Mouse (Mus musculus): ENCODE results near the gene Commd9. TPM values are rescaled to one million over a fixed set of nuclear protein-coding genes. Genes with fewer than 3 reads are reported as not detected.

The Commd9 gene
- total RNA-seq, 1 experiment from 2014 or later: 45.3 TPM

- DNase-seq: no peak
Observed at GRCm38 (mm10) chr2:101909326-101910080, 23.5 kb downstream of the Commd9 start.

DNA sequence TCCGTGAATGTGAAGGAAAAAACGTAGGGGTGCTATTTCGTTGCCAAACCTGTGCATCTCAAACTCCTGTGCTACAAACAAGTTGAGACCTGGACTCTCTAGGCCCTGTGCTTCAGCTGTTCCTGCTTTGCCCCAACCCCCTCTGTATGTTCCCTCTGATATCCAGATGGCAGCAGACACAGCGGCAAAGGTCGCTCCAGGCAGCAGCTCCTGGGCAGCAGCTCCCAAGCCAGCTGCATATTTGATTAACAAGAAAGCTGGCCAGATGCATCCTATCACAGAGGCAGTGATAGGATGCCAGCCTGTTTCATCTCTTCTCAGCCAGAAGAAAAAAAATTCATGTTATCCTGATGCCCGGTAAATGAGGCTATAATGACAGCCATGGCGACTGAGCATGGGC lies 32.5 kb downstream of the Commd9 start:
- no peak for DNase-seq

- no peak for DNase-seq
Observed at GRCm38 (mm10) chr2:101920136-101920554, 34.1 kb downstream of the Commd9 start.

GRCm38 (mm10) chr2:101922302-101922701 lies 36.3 kb downstream of the Commd9 start:
- no peak for DNase-seq

DNA sequence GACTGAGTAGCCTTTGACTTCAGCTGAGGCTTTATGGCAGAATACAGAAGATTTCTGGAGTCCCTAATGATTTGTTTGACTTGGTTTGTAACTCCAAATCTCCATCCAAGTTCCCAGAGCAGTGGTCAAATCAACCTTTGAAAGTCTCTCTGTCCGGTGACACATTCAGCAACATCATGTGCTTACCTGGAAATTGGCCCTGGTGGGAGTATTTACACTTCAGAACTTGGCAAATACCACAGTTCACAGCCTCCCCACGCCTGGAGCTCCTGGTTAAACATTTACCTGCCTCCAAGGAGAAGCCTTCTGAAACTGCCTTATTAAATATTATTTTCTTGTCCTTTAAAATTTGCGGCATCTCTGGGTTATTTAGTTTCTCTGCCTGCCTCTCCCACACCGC lies 37.1 kb downstream of the Commd9 start:
- DNase-seq: no peak

DNA sequence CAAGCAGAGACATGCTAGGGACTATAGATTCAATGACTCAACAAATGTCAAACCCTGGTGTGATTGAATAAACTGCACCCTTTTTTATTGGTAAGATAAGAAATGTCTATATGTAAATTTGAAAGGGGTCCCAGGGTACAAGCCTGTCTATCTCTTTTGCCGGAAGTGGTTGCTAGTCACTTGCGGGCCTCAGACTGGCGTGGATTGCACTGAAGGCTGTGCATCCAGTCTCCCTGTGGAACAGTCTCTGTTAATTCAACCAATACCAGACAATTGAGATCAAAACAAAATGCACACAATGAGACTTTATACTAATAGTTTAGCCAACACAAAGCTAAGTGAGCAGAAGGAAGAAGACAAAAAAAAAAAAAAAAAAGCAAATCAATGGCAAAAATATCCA lies 39.1 kb downstream of the Commd9 start:
- no peak for DNase-seq

DNA sequence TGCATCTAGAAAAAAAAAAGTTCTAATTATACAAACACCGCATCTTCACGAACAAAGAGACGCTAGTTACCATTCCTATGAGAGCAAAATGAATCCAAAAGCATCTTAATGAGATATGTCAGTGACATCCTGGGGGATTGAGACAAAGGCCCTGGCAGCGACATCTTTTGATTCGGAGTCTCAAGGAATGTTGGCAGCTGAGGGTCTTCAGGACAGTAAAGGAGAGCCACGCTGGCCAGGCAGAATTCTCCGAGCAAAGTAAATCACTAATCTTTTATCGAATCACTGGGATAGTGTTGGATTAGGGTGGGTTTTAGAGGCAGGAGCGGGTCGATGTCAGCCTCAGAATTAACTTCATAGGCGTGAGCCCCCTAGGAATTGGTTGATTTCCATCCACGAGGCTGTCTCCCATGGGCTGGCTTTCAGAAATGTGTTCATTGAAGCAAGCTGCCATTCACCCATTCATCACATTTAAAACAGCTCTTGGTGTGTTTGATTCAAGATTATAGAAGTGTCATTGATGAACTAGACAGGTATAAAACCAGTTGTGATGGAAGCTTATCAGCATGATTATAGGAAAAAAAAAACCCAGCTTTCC lies 39.6 kb downstream of the Commd9 start:
- no peak for DNase-seq

DNA sequence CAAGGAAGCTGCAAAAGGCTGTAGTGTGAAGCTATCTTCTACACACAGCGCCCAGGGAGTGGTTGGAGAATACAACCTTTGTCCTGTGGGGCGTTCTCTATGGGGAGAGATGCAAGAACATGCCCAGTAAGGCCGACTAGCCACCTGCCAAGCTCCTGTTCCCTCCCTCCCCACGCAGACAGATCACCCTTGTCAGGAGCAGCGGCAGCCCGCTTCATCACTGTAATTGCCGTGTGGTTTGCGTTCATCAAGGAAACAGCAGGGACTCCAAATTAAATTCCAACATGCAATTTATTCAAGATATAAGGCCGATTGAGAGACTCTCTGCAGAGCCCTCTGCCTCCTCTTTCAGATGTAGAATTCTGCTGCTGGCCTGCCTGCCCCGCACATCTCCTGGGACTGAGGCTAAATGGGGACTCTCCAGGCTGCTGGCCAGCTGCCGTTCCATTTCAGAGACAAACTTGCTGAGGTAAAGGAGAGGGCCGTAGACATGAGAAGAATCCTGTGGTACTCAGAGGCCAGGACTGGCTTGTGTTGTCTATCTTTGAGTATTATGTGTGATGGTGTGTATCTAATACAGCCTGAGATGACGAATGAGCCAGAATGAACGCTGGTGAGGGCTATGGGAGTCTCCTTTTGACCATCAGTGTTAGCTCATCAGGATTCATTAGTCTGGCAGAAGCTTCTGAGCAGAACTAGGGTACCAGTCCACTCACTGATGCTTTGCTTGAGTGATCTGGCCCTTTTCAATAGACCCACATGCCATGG lies 46.3 kb downstream of the Commd9 start:
- DNase-seq: no peak

DNA sequence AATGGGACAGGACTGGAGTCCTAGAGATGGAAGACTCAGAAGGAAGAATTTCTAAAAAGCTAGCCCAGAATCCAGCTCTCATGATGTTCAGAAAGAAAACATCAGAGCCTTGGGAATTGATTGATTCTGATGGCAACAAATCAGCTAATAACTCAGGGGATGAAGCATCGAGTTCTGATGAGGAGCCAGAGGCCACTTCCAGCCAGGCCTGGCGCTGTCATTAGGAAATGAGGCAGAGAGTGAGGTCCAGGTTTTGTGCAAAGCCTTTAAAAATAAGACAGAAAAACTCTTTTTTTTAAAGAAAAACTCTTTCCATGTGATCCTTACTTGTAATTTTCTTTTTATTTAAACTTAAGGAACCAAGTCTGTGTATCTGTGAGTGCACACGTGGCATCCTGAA lies 47.3 kb downstream of the Commd9 start:
- DNase-seq: no peak

DNA sequence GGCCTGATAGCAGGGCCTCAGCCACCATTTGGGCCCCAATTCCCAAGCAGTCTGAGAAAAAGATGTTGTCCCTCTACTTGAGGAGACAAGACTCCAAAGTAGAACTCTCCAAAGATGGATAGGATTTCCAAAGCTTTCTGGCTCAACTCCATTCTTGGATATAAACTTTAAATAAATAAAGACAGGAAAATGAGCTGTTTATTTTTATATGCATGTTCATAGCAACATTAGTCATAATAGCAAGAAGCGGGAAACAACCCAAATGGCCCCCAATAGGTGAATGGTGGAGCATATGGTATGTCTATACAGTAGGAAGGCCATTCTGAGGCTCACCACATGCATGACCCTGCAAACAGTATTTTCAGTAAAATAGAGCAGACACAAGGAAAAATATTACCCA lies 49.0 kb downstream of the Commd9 start:
- no peak for DNase-seq

DNA sequence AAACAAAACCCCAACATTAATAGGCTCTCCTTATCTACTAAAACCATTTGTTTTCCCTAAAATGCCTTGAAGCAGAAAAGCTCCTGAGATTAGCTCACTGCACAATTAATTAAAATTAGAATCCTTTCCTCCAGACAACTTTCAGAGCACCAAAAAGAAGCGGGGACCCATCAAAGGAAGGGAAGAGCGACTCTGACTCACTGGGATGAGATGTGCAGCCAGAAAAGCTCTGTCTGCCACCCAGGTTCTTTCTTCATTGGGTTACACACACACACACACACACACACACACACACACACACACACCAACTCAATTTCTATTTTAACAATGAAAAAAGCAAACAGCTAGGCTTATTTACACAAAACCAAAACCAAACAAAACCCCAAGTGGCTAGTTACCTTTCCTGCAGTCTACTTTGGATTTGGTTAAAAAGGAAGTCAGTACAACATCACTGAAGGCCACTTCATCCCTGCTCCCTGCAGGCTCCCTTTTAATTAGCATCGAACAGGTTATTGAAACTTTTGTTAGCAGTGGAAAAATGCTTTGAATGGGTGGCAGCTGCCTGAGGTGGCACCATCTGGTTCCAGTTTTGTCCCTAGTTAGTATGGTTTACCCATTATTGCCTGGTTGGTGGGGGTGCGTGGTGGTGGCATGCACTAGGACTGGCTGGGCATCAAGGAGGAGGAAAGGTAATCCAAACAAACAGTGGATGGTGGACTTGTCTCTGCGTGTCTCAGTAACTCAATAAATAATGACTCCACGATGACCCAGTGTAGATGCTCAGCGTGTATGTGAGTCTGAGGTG lies 64.9 kb downstream of the Commd9 start:
- DNase-seq: no peak

Other genes starting within 250 kb of the Commd9 start
- not detected in 2 replicates for gene Rag1, start 236.7 kb upstream of the Commd9 start, total RNA-seq (2021)
- 28.3 and 30.4 TPM in 2 replicates for gene B230118H07Rik, start 236.7 kb upstream of the Commd9 start, total RNA-seq (2021)
- 18.7 and 20.0 TPM in 2 replicates for gene Traf6, start 207.8 kb upstream of the Commd9 start, total RNA-seq (2021)
- 5.9 and 6.6 TPM in 2 replicates for gene Prr5l, start 3.2 kb upstream of the Commd9 start, total RNA-seq (2021)